Mouse (Mus musculus) small intestine, adult 2 months (tissue): ENCODE results near the gene Sstr5.

Source experiments
- CTCF ChIP-seq: fragments of 200-500 bp; IDR thresholded peaks from 2 replicates; pipeline ENCODE4 v1.5.1; 2012; ENCODE audit warnings: low read depth, mild to moderate bottlenecking, control low read depth, inconsistent platforms, low read length, moderate library complexity, mixed read lengths; ENCODE audit not compliant: insufficient replicate concordance, insufficient read length; ENCODE audit errors: extremely low read depth
- POLR2A ChIP-seq: fragments of 200-500 bp; IDR thresholded peaks from 2 replicates; pipeline ENCODE4 v1.6.1; 2012; ENCODE audit warnings: low read depth, mild to moderate bottlenecking, control low read depth, inconsistent platforms, low read length, moderate library complexity

GRCm38 (mm10) chr17:25447865-25448264 lies 49.2 kb downstream of the Sstr5 start:
- TF ChIP-seq POLR2A (no peak), CTCF (no peak)
